Mouse (Mus musculus) liver, embryonic 12.5 days (tissue): ENCODE data around the gene Washc3. TPM values are rescaled to one million over a fixed set of nuclear protein-coding genes. Genes with fewer than 3 reads are reported as not detected.
A peak's percentile ranks its signal among the peaks of the same experiment; 100 is the strongest.

Source experiments
- ATAC-seq: fragments of 200-750 bp; cut with Nextera tagmentation; 2 replicates; pipeline ENCODE4 v1.8.0; 2017; ENCODE audit warnings: moderate number of reproducible peaks, mild to moderate bottlenecking, moderate library complexity
- H3K27ac ChIP-seq: fragments of 300-500 bp; sonication (generic); 2 replicates; pipeline ENCODE4 v1.5.1; 2016; ENCODE audit warnings: mild to moderate bottlenecking
- H3K27me3 ChIP-seq: fragments of 300-500 bp; sonication (generic); replicated peaks from 2 replicates; pipeline ENCODE4 v1.6.1; 2016; ENCODE audit warnings: mild to moderate bottlenecking, moderate library complexity
- H3K36me3 ChIP-seq: fragments of 300-500 bp; sonication (generic); 2 replicates; pipeline ENCODE4 v1.6.1; 2016; ENCODE audit warnings: mild to moderate bottlenecking, moderate library complexity
- H3K4me1 ChIP-seq: fragments of 300-500 bp; sonication (generic); 2 replicates; pipeline ENCODE4 v1.6.1; 2016
- H3K4me2 ChIP-seq: fragments of 300-500 bp; sonication (generic); 2 replicates; pipeline ENCODE4 v1.6.1; 2016; ENCODE audit warnings: mild to moderate bottlenecking, moderate library complexity
- H3K4me3 ChIP-seq: fragments of 300-500 bp; sonication (generic); 2 replicates; pipeline ENCODE4 v1.5.1; 2016; ENCODE audit warnings: mild to moderate bottlenecking, moderate library complexity
- H3K9ac ChIP-seq: fragments of 300-500 bp; sonication (generic); 2 replicates; pipeline ENCODE4 v1.6.1; 2016; ENCODE audit warnings: mild to moderate bottlenecking, moderate library complexity
- H3K9me3 ChIP-seq: fragments of 300-500 bp; sonication (generic); replicated peaks from 2 replicates; pipeline ENCODE4 v1.6.1; 2016; ENCODE audit warnings: mild to moderate bottlenecking, moderate library complexity
- WGBS: fragments of 180-500 bp; shearing (Covaris S2); methylation state at CpG from one replicate; pipeline ENCODE4 v1.1.7; 2016; ENCODE audit not compliant: insufficient replicate concordance; 5-methylcytosine and 5-hydroxymethylcytosine counted together
- polyA plus RNA-seq: library from polyadenylated mRNA; unstranded; fragments of >200 nt; fragmentation: Nextera tagmentation; extraction: Ambion mirVana; gene quantifications from 2 replicates; pipeline ENCODE4 v1.2.1, GENCODE M21; 2016

Washc3 gene
- 34.9 and 36.0 TPM in 2 replicates for polyA plus RNA-seq

- ATAC-seq: peak; percentile 96
- peaks cover 11% of the 10 kb centered on the region for H3K4me1 ChIP-seq
- H3K4me3 ChIP-seq: peak within 1 kb of the TSS; percentile 76
- H3K9ac ChIP-seq: peak within 1 kb of the TSS; percentile 78
- under 1% methylated on average over 23 of the region's 23 CpGs for WGBS
- H3K27me3 ChIP-seq: no peaks in the 10 kb centered on the region
- peaks cover 14% of the 10 kb centered on the region for H3K36me3 ChIP-seq
- peak within 1 kb of the TSS; percentile 69 for H3K27ac ChIP-seq
- H3K4me2 ChIP-seq: peak within 1 kb of the TSS; percentile 83
- no peaks in the 10 kb centered on the region for H3K9me3 ChIP-seq
Observed at GRCm38 (mm10) chr10:88200951-88201638, at the start of gene Washc3. Gene Washc3 (plus strand): TSS chr10:88201093.

DNA sequence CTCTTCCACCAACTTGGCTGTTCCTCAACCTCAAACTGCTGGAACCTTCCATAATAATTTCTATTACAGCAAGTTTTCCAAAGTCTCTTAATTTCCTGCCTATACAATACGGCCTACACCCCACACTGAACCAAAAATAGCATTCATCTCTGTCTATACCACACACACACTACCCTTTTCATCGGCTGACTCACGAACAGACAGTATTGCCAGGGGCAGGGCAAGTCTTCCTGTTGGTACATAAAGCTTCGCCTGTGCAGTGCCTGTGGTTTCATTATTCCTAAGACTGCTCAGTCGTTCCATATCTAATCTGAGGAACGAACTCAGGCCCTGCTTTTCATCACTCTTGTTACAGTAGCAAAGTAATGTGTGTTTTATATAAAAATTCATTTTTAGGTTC, 49.2 kb upstream of the Washc3 start:
- no peak for ATAC-seq
- WGBS: 76% methylated on average over 6 of the region's 6 CpGs
- Histone ChIP-seq H3K4me2 (no peak overlapping the region), H3K9ac (no peak overlapping the region), H3K36me3 (peaks cover 73% of the 10 kb centered on the region), H3K4me3 (no peak overlapping the region), H3K9me3 (no peaks in the 10 kb centered on the region), H3K4me1 (peaks cover 9% of the 10 kb centered on the region), H3K27ac (no peak overlapping the region), H3K27me3 (no peaks in the 10 kb centered on the region)

GRCm38 (mm10) chr10:88162096-88162495, 38.8 kb upstream of the Washc3 start:
- 90% methylated on average over 2 of the region's 2 CpGs for WGBS
- no peak overlapping the region for H3K4me3 ChIP-seq
- no peak overlapping the region for H3K27ac ChIP-seq
- no peaks in the 10 kb centered on the region for H3K4me1 ChIP-seq
- no peak overlapping the region for H3K9ac ChIP-seq
- no peaks in the 10 kb centered on the region for H3K9me3 ChIP-seq
- no peak for ATAC-seq
- peaks cover 75% of the 10 kb centered on the region for H3K36me3 ChIP-seq
- H3K4me2 ChIP-seq: no peak overlapping the region
- H3K27me3 ChIP-seq: no peaks in the 10 kb centered on the region

GRCm38 (mm10) chr10:88162676-88163075, 38.2 kb upstream of the Washc3 start:
- no peaks in the 10 kb centered on the region for H3K9me3 ChIP-seq
- H3K36me3 ChIP-seq: peaks cover 74% of the 10 kb centered on the region
- no peak for ATAC-seq
- no peak overlapping the region for H3K27ac ChIP-seq
- H3K4me2 ChIP-seq: no peak overlapping the region
- H3K27me3 ChIP-seq: no peaks in the 10 kb centered on the region
- no peak overlapping the region for H3K4me3 ChIP-seq
- H3K4me1 ChIP-seq: no peaks in the 10 kb centered on the region
- WGBS: 93% methylated on average over 5 of the region's 5 CpGs
- no peak overlapping the region for H3K9ac ChIP-seq

DNA sequence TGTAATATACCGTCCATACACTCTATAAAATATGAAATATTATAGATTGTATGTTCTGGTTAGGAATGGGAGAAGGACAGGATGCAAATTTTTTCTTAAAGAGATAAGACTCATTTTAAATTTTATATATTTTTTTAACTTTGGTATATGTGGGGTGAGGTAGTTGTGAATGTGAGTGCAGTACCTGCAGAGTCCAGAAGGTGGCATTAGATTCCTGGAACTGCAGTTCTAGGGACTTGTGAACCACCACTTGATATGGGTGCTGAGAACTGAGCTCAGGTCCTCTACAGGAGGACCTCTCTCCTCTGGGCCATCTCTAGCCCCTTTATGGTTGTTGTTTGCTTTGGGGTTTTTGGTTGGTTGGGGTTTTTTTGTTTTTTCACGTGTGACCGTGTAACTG, 34.7 kb upstream of the Washc3 start:
- Histone ChIP-seq H3K27me3 (no peaks in the 10 kb centered on the region), H3K4me1 (no peaks in the 10 kb centered on the region), H3K36me3 (peaks cover 50% of the 10 kb centered on the region), H3K27ac (no peak overlapping the region), H3K4me2 (no peak overlapping the region), H3K9me3 (no peaks in the 10 kb centered on the region), H3K9ac (no peak overlapping the region), H3K4me3 (no peak overlapping the region)
- WGBS: 80% methylated on average over 3 of the region's 3 CpGs
- no peak for ATAC-seq

GRCm38 (mm10) chr10:88167438-88168077, 33.3 kb upstream of the Washc3 start:
- no peaks in the 10 kb centered on the region for H3K9me3 ChIP-seq
- H3K27ac ChIP-seq: no peak overlapping the region
- 70% methylated on average over 7 of the region's 7 CpGs for WGBS
- ATAC-seq: no peak
- no peak overlapping the region for H3K4me3 ChIP-seq
- H3K4me1 ChIP-seq: no peaks in the 10 kb centered on the region
- H3K9ac ChIP-seq: no peak overlapping the region
- H3K36me3 ChIP-seq: peaks cover 49% of the 10 kb centered on the region
- no peak overlapping the region for H3K4me2 ChIP-seq
- H3K27me3 ChIP-seq: no peaks in the 10 kb centered on the region

GRCm38 (mm10) chr10:88200541-88200940, 352 bp upstream of the Washc3 start:
- H3K4me1 ChIP-seq: peaks cover 11% of the 10 kb centered on the region
- peak overlapping the region; percentile 76 for H3K4me3 ChIP-seq
- H3K9ac ChIP-seq: peak overlapping the region; percentile 78; the same call in 1 of the 2 replicates
- H3K9me3 ChIP-seq: no peaks in the 10 kb centered on the region
- WGBS: 17% methylated on average over 4 of the region's 4 CpGs
- peak; percentile 36; the same call in 1 of the 2 replicates for ATAC-seq
- peak overlapping the region; percentile 83 for H3K4me2 ChIP-seq
- no peaks in the 10 kb centered on the region for H3K27me3 ChIP-seq
- H3K36me3 ChIP-seq: peaks cover 11% of the 10 kb centered on the region
- no peak overlapping the region for H3K27ac ChIP-seq

DNA sequence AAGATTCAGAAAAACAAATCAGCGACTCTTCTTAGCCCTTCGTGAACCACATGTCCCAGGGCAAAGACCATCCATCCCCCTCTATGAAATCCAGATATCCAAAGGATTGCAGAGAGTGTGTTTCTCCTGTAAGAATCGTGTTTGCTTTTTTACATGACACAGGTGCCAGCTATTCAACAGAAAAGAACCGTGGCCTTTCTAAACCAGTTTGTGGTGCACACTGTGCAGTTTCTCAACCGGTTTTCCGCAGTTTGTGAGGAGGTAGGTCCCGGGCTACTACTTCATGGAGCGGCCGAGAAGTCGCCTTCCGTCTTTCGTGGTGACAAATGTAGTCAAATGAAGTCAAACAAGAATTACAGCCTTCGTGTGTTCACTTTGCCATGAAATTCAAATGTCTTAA, 757 bp downstream of the Washc3 start:
- no peak overlapping the region for H3K27ac ChIP-seq
- H3K9me3 ChIP-seq: no peaks in the 10 kb centered on the region
- 69% methylated on average over 13 of the region's 13 CpGs for WGBS
- ATAC-seq: no peak
- peak overlapping the region; percentile 78 for H3K9ac ChIP-seq
- H3K36me3 ChIP-seq: peaks cover 14% of the 10 kb centered on the region
- no peaks in the 10 kb centered on the region for H3K27me3 ChIP-seq
- peaks cover 11% of the 10 kb centered on the region for H3K4me1 ChIP-seq
- H3K4me2 ChIP-seq: peak overlapping the region; percentile 83
- peak overlapping the region; percentile 76 for H3K4me3 ChIP-seq

DNA sequence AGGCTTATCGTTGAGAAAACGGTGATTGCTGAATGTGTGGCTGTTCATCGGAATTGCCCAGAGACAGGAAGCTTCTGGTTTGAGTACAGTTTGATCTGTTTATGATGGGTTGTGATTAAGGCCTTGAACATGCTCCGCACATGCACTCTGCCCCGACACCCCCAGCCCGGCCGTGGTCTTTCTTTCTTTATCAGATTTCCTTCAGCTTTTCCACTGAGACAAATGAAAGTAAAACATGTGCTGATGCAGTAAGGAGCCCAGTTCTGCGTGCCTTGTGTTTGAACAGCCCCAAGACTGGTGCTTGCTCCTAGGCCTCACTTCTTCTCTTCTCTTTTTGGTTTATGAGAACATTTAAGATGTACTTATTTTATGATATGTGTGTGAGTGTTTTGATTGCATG, 1.7 kb downstream of the Washc3 start:
- no peak for ATAC-seq
- H3K9ac ChIP-seq: no peak overlapping the region
- H3K4me2 ChIP-seq: no peak overlapping the region
- no peak overlapping the region for H3K4me3 ChIP-seq
- H3K4me1 ChIP-seq: peaks cover 11% of the 10 kb centered on the region
- peaks cover 14% of the 10 kb centered on the region for H3K36me3 ChIP-seq
- no peaks in the 10 kb centered on the region for H3K9me3 ChIP-seq
- WGBS: 50% methylated on average over 8 of the region's 8 CpGs
- no peaks in the 10 kb centered on the region for H3K27me3 ChIP-seq
- no peak overlapping the region for H3K27ac ChIP-seq

DNA sequence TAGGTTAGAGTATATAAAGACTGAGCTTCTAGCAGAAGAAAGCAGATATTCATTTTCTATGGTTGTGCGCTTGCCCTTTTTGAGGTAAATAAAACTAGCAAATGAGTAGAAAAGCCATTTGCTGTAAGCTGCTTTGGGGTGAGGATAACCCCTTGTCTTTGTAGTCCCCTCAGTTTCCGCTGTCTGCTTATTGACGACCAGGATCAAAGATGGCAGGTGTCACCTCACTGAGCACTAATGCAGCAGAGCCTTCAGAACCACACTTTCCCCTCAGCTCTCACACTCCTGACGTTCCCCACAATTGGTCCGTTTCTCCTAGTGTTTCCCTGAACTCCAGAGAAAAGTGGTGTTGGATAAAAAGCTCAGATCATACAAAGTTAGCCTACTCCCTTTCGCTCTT, 2.3 kb downstream of the Washc3 start:
- 88% methylated on average over 6 of the region's 6 CpGs for WGBS
- Histone ChIP-seq H3K4me2 (no peak overlapping the region), H3K36me3 (peaks cover 14% of the 10 kb centered on the region), H3K27me3 (no peaks in the 10 kb centered on the region), H3K4me3 (no peak overlapping the region), H3K4me1 (peaks cover 11% of the 10 kb centered on the region), H3K9me3 (no peaks in the 10 kb centered on the region), H3K27ac (no peak overlapping the region), H3K9ac (no peak overlapping the region)
- ATAC-seq: no peak

GRCm38 (mm10) chr10:88212644-88213043, 11.8 kb downstream of the Washc3 start:
- H3K27ac ChIP-seq: no peak overlapping the region
- H3K36me3 ChIP-seq: peaks cover 24% of the 10 kb centered on the region
- H3K4me1 ChIP-seq: no peaks in the 10 kb centered on the region
- no peak overlapping the region for H3K4me2 ChIP-seq
- no peak overlapping the region for H3K4me3 ChIP-seq
- H3K27me3 ChIP-seq: no peaks in the 10 kb centered on the region
- H3K9me3 ChIP-seq: no peaks in the 10 kb centered on the region
- H3K9ac ChIP-seq: no peak overlapping the region
- ATAC-seq: no peak
- WGBS: 79% methylated on average over 5 of the region's 5 CpGs

- Histone ChIP-seq H3K4me1 (no peaks in the 10 kb centered on the region), H3K9ac (no peak overlapping the region), H3K27ac (no peak overlapping the region), H3K27me3 (no peaks in the 10 kb centered on the region), H3K36me3 (peaks cover 23% of the 10 kb centered on the region), H3K4me3 (no peak overlapping the region), H3K4me2 (no peak overlapping the region), H3K9me3 (no peaks in the 10 kb centered on the region)
- ATAC-seq: no peak
- 88% methylated on average over 20 of the region's 20 CpGs for WGBS
Observed at GRCm38 (mm10) chr10:88214800-88215514, 14.1 kb downstream of the Washc3 start.
